Mouse (Mus musculus): ENCODE data around the gene Esrrg. TPM values are rescaled to one million over a fixed set of nuclear protein-coding genes. Genes with fewer than 3 reads are reported as not detected.

The Esrrg gene
- polyA plus RNA-seq, 1 experiment from 2014 or later, result 34.2 TPM

DNA sequence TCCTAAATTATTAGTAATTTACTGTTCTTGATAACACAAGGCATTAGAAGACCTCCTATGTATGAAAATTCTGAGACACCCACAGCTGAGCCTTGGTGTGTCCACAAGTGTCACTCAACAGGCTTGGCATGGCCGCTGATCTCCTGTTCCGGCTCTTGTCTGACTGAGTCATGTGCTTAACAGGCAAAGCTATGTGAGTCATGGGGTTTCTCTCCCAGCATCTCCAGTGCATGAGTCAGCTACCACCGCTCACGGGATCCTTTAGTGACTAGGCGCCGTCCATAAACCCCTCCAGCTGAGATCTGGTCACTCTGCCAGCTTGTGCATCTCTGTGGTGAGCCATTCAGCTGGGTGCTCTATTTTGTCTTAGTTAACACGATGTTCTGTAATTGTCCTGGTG lies 302.1 kb downstream of the Esrrg start:
- no peak overlapping the region for H3K9ac ChIP-seq (ENCODE audit: low read depth, low read length)
- ATAC-seq (replicated peaks; ENCODE audit: insufficient number of reproducible peaks, low FRiP score, low TSS enrichment), result peak; percentile 67; the same call in 1 of the 2 replicates
- H3K36me3 ChIP-seq (ENCODE audit: control insufficient read depth, insufficient read depth, low read length), result no peaks in the 10 kb centered on the region
- 55% methylated on average over 7 of the region's 7 CpGs for WGBS (ENCODE audit: insufficient replicate concordance)
- no peaks in the 10 kb centered on the region for H3K9me3 ChIP-seq (replicated peaks; ENCODE audit: control insufficient read depth, low read length)
- no peak overlapping the region for H3K4me3 ChIP-seq (ENCODE audit: low read depth, low read length)
- peaks cover 7% of the 10 kb centered on the region for H3K4me1 ChIP-seq (ENCODE audit: control insufficient read depth, insufficient read depth, low read length)
- no peaks in the 10 kb centered on the region for H3K27me3 ChIP-seq (ENCODE audit: control insufficient read depth, insufficient read depth, low read length)
- no peak overlapping the region for H3K4me2 ChIP-seq
- H3K27ac ChIP-seq (ENCODE audit: low read depth, low read length), result peak overlapping the region; percentile 73

DNA sequence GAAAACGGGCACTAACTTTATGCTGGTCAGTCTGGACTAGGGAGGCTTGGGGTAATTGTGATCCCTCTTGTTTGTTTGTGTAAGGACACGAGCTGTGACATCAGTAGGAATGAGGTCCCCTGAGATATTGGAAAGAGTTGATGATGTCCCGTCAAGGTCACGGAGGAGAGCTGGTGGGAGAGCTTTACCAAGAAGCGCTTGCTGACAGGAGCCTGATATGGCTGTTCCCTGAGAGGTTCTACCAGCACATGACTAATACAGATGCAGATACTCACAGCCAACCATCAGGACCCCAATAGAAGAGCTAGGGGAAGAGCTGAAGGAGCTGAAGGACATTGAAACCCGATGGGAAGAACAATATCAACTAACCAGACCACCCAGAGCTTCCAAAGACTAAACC lies 302.6 kb downstream of the Esrrg start:
- WGBS (ENCODE audit: insufficient replicate concordance), result 42% methylated on average over 6 of the region's 6 CpGs
- H3K27ac ChIP-seq (ENCODE audit: low read depth, low read length), result peak overlapping the region; percentile 73

DNA sequence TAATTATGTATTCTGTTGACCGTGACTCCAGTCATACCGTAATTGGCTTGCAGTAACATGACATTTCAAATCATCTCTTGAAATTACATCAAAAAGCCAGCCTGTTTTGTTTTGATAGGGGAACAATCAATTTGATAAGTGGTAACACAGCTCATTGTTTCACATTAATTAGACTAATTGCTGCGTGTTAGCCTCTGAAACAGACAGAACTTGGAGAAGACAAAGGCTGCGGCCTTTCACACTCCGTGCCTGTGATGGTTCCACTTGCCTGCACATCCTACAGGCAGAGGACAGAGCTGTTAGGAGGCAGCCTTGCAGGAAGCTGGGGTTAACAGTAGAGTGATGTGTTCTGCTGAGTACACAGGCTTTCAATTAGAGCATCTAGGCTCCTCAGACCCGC lies 309.7 kb downstream of the Esrrg start:
- H3K4me2 ChIP-seq, result no peak overlapping the region
- no peak overlapping the region for H3K9ac ChIP-seq (ENCODE audit: low read depth, low read length)
- no peak overlapping the region for H3K4me3 ChIP-seq (ENCODE audit: low read depth, low read length)
- H3K9me3 ChIP-seq (replicated peaks; ENCODE audit: control insufficient read depth, low read length), result no peaks in the 10 kb centered on the region
- H3K4me1 ChIP-seq (ENCODE audit: control insufficient read depth, insufficient read depth, low read length), result peaks cover 8% of the 10 kb centered on the region; the same call in 1 of the 2 replicates
- 84% methylated on average over 6 of the region's 6 CpGs for WGBS (ENCODE audit: insufficient replicate concordance)
- no peak overlapping the region for H3K27ac ChIP-seq (ENCODE audit: low read depth, low read length)
- no peaks in the 10 kb centered on the region for H3K36me3 ChIP-seq (ENCODE audit: control insufficient read depth, insufficient read depth, low read length)
- no peaks in the 10 kb centered on the region for H3K27me3 ChIP-seq (ENCODE audit: control insufficient read depth, insufficient read depth, low read length)
- no peak for ATAC-seq (replicated peaks; ENCODE audit: insufficient number of reproducible peaks, low FRiP score, low TSS enrichment)

More for the DNA sequence above, 302.6 kb downstream of the Esrrg start:
- Histone ChIP-seq H3K9ac (ENCODE audit: low read depth, low read length) (no peak overlapping the region), H3K9me3 (replicated peaks; ENCODE audit: control insufficient read depth, low read length) (no peaks in the 10 kb centered on the region), H3K4me2 (no peak overlapping the region), H3K36me3 (ENCODE audit: control insufficient read depth, insufficient read depth, low read length) (no peaks in the 10 kb centered on the region), H3K4me3 (ENCODE audit: low read depth, low read length) (no peak overlapping the region), H3K27me3 (ENCODE audit: control insufficient read depth, insufficient read depth, low read length) (no peaks in the 10 kb centered on the region), H3K4me1 (ENCODE audit: control insufficient read depth, insufficient read depth, low read length) (peaks cover 10% of the 10 kb centered on the region)
- ATAC-seq (replicated peaks; ENCODE audit: insufficient number of reproducible peaks, low FRiP score, low TSS enrichment), result peak; percentile 42

DNA sequence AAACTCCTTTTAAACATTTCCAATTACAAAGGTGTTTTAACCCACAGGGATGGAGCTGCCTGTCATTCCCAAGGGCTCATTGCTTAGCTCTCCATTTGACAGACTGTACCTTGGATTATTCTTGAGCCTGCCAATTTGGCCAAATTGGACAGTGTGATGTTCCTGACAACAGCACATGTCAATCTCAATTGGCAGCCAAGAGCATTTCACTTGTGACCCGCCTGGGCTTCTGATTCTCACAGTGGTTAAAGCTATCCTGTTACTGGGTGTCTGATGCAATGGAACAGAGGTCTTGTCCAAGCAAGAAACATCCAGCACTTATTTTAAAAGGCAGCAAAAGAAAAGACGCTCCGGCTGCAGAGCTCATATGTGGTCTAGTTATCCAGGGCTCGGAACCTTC lies 310.3 kb downstream of the Esrrg start:
- no peak for ATAC-seq (replicated peaks; ENCODE audit: insufficient number of reproducible peaks, low FRiP score, low TSS enrichment)
- Histone ChIP-seq H3K36me3 (ENCODE audit: control insufficient read depth, insufficient read depth, low read length) (no peaks in the 10 kb centered on the region), H3K27me3 (ENCODE audit: control insufficient read depth, insufficient read depth, low read length) (no peaks in the 10 kb centered on the region), H3K4me1 (ENCODE audit: control insufficient read depth, insufficient read depth, low read length) (peaks cover 8% of the 10 kb centered on the region; the same call in 1 of the 2 replicates), H3K4me3 (ENCODE audit: low read depth, low read length) (no peak overlapping the region), H3K9ac (ENCODE audit: low read depth, low read length) (no peak overlapping the region), H3K4me2 (no peak overlapping the region), H3K27ac (ENCODE audit: low read depth, low read length) (no peak overlapping the region), H3K9me3 (replicated peaks; ENCODE audit: control insufficient read depth, low read length) (no peaks in the 10 kb centered on the region)
- WGBS (ENCODE audit: insufficient replicate concordance), result 88% methylated on average over 4 of the region's 4 CpGs

DNA sequence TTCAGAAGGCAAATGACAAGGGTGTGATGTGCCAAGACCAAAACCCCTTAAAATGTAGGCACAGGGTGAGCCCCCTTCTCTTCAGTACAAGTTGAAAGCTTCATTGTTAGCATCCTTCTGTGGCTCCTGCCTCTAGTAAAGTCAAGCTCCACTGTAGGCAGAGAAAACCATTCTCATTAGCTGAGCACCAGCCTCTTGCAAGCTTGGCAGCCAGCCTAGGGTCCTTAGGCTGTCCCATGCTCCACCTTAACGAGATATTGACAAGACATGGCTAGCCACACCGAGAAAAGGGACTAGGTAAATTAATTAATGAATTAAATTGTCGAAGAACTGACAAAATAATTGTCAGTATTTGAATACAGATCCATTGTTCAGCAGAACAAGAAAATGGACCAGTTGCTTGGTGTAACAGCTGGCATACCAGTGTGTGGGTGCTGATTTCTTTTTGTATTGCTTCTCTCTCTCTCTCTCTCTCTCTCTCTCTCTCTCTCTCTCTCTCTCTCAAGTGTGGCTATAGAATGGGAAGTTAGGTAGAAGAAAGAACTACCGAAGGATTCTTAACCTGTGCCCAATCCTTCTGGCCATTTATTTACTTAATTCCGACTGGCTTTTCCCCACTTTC lies 311.7 kb downstream of the Esrrg start:
- H3K9me3 ChIP-seq (replicated peaks; ENCODE audit: control insufficient read depth, low read length), result no peaks in the 10 kb centered on the region
- no peak overlapping the region for H3K27ac ChIP-seq (ENCODE audit: low read depth, low read length)
- H3K36me3 ChIP-seq (ENCODE audit: control insufficient read depth, insufficient read depth, low read length), result no peaks in the 10 kb centered on the region
- no peak overlapping the region for H3K4me2 ChIP-seq
- no peak overlapping the region for H3K9ac ChIP-seq (ENCODE audit: low read depth, low read length)
- no peaks in the 10 kb centered on the region for H3K27me3 ChIP-seq (ENCODE audit: control insufficient read depth, insufficient read depth, low read length)
- no peak for ATAC-seq (replicated peaks; ENCODE audit: insufficient number of reproducible peaks, low FRiP score, low TSS enrichment)
- 69% methylated on average over 5 of the region's 5 CpGs for WGBS (ENCODE audit: insufficient replicate concordance)
- no peak overlapping the region for H3K4me3 ChIP-seq (ENCODE audit: low read depth, low read length)
- H3K4me1 ChIP-seq (ENCODE audit: control insufficient read depth, insufficient read depth, low read length), result peaks cover 8% of the 10 kb centered on the region; the same call in 1 of the 2 replicates

DNA sequence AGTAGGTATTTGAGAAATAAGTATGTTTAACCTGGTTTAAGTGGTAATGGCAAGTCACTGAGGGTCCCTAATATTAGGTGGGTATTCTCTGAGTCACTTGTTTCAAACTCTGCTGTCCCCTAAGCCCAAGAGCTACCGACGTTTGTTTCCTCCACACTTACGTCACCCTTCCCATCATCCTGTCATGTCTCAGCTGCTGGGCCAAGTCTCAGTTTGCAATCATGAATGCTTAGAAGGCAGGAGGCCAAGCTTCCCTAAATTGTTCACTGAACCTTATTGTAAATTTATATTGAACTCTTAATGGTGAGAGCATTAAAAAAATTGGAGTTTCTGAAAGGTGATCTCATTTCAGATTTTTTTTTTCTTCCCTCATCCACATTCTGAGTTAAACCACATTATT lies 322.6 kb downstream of the Esrrg start:
- no peaks in the 10 kb centered on the region for H3K27me3 ChIP-seq (ENCODE audit: control insufficient read depth, insufficient read depth, low read length)
- no peak overlapping the region for H3K27ac ChIP-seq (ENCODE audit: low read depth, low read length)
- no peaks in the 10 kb centered on the region for H3K9me3 ChIP-seq (replicated peaks; ENCODE audit: control insufficient read depth, low read length)
- no peaks in the 10 kb centered on the region for H3K4me1 ChIP-seq (ENCODE audit: control insufficient read depth, insufficient read depth, low read length)
- no peak overlapping the region for H3K4me3 ChIP-seq (ENCODE audit: low read depth, low read length)
- WGBS (ENCODE audit: insufficient replicate concordance), result 60% methylated on average over 3 of the region's 3 CpGs
- H3K36me3 ChIP-seq (ENCODE audit: control insufficient read depth, insufficient read depth, low read length), result no peaks in the 10 kb centered on the region
- H3K4me2 ChIP-seq, result no peak overlapping the region
- ATAC-seq (replicated peaks; ENCODE audit: insufficient number of reproducible peaks, low FRiP score, low TSS enrichment), result no peak
- H3K9ac ChIP-seq (ENCODE audit: low read depth, low read length), result no peak overlapping the region

DNA sequence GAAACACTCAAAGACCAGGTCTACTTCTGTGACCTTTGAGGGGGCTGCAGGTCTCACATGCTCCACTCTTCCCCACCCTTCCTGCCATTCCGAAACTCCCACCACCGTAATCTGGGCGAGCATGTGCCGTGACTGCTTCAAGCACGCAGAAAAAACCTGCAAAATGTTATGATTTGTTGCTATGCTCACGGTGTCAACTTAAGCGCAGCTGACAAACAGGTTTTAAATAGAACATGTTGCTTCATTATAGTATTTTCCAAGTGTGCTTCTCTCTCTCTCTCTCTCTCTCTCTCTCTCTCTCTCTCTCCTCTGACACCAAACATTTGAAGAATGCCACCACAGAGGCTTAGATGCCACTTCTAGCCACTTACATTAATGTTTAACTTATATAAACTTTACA lies 330.1 kb downstream of the Esrrg start:
- Histone ChIP-seq H3K9me3 (replicated peaks; ENCODE audit: control insufficient read depth, low read length) (no peaks in the 10 kb centered on the region), H3K36me3 (ENCODE audit: control insufficient read depth, insufficient read depth, low read length) (no peaks in the 10 kb centered on the region), H3K4me2 (no peak overlapping the region), H3K4me1 (ENCODE audit: control insufficient read depth, insufficient read depth, low read length) (no peaks in the 10 kb centered on the region; the same call in none of the 2 replicates), H3K27ac (ENCODE audit: low read depth, low read length) (peak overlapping the region; percentile 70), H3K4me3 (ENCODE audit: low read depth, low read length) (no peak overlapping the region), H3K9ac (ENCODE audit: low read depth, low read length) (no peak overlapping the region), H3K27me3 (ENCODE audit: control insufficient read depth, insufficient read depth, low read length) (no peaks in the 10 kb centered on the region)
- 55% methylated on average over 7 of the region's 7 CpGs for WGBS (ENCODE audit: insufficient replicate concordance)
- no peak for ATAC-seq (replicated peaks; ENCODE audit: insufficient number of reproducible peaks, low FRiP score, low TSS enrichment)

DNA sequence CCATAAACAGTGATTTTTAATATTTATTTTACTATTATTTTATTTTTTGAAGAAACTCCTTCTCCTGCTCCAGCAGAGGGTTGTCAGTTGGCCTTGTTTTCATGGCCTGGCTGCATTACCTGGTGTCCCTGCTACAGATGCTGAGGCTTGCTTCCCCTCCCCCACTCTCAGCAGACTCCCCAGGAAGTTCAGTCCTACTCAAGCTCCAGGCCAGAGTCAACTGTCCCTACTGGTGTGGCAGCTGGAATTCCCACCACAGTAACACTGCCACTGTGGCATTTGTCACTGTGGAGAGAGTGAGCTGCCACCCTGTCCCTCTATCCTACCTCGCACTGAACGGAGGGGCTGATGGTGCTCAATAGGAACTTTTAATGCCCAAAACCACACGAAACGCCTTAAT lies 330.5 kb downstream of the Esrrg start:
- Histone ChIP-seq H3K27ac (ENCODE audit: low read depth, low read length) (0 out of 2 replicates have a peak overlapping the region, but pooled peaks have one; percentile 70), H3K4me1 (ENCODE audit: control insufficient read depth, insufficient read depth, low read length) (no peaks in the 10 kb centered on the region; the same call in none of the 2 replicates), H3K9me3 (replicated peaks; ENCODE audit: control insufficient read depth, low read length) (no peaks in the 10 kb centered on the region), H3K4me3 (ENCODE audit: low read depth, low read length) (no peak overlapping the region), H3K9ac (ENCODE audit: low read depth, low read length) (no peak overlapping the region), H3K27me3 (ENCODE audit: control insufficient read depth, insufficient read depth, low read length) (no peaks in the 10 kb centered on the region), H3K36me3 (ENCODE audit: control insufficient read depth, insufficient read depth, low read length) (no peaks in the 10 kb centered on the region), H3K4me2 (no peak overlapping the region)
- 39% methylated on average over 4 of the region's 4 CpGs for WGBS (ENCODE audit: insufficient replicate concordance)
- ATAC-seq (replicated peaks; ENCODE audit: insufficient number of reproducible peaks, low FRiP score, low TSS enrichment), result no peak

DNA sequence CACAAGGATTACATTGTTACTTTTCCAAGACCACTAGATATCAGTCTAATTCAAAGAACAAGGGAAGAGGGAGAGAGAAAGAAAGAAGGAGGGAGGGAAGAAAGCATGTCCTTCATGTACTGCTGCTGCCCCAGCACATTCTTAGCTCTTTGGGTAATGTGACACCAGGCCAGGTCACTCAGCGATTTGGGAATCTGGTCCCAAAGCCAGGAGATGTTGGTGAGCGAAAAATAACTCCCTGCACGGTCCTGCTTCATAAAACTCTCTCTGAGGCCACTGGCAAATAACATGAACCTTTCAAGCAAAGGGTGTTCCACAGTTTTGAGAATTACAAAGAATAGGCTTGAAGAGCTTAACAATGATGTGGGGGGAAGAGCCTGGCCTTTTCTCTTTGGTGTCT lies 342.9 kb downstream of the Esrrg start:
- no peak overlapping the region for H3K27ac ChIP-seq (ENCODE audit: low read depth, low read length)
- no peaks in the 10 kb centered on the region for H3K27me3 ChIP-seq (ENCODE audit: control insufficient read depth, insufficient read depth, low read length)
- H3K9ac ChIP-seq (ENCODE audit: low read depth, low read length), result no peak overlapping the region
- no peak overlapping the region for H3K4me3 ChIP-seq (ENCODE audit: low read depth, low read length)
- H3K9me3 ChIP-seq (replicated peaks; ENCODE audit: control insufficient read depth, low read length), result no peaks in the 10 kb centered on the region
- peaks cover 8% of the 10 kb centered on the region; the same call in 1 of the 2 replicates for H3K4me1 ChIP-seq (ENCODE audit: control insufficient read depth, insufficient read depth, low read length)
- ATAC-seq (replicated peaks; ENCODE audit: insufficient number of reproducible peaks, low FRiP score, low TSS enrichment), result no peak
- H3K4me2 ChIP-seq, result no peak overlapping the region
- 45% methylated on average over 3 of the region's 3 CpGs for whole genome bisulfite sequencing (ENCODE audit: insufficient replicate concordance)
- no peaks in the 10 kb centered on the region for H3K36me3 ChIP-seq (ENCODE audit: control insufficient read depth, insufficient read depth, low read length)

All from heart, embryonic 11.5 days (tissue).